Mouse (Mus musculus): Measurements from ENCODE around the gene Ubr2. TPM values are rescaled to one million over a fixed set of nuclear protein-coding genes. Genes with fewer than 3 reads are reported as not detected.

The Ubr2 gene
- polyA plus RNA-seq (2012; fragmentation: generic; extraction: Trizol): 10 to 100 TPM in 1 of 2 experiments, 1 to 10 TPM in 1; 6.3 to 22.3 TPM

DNA sequence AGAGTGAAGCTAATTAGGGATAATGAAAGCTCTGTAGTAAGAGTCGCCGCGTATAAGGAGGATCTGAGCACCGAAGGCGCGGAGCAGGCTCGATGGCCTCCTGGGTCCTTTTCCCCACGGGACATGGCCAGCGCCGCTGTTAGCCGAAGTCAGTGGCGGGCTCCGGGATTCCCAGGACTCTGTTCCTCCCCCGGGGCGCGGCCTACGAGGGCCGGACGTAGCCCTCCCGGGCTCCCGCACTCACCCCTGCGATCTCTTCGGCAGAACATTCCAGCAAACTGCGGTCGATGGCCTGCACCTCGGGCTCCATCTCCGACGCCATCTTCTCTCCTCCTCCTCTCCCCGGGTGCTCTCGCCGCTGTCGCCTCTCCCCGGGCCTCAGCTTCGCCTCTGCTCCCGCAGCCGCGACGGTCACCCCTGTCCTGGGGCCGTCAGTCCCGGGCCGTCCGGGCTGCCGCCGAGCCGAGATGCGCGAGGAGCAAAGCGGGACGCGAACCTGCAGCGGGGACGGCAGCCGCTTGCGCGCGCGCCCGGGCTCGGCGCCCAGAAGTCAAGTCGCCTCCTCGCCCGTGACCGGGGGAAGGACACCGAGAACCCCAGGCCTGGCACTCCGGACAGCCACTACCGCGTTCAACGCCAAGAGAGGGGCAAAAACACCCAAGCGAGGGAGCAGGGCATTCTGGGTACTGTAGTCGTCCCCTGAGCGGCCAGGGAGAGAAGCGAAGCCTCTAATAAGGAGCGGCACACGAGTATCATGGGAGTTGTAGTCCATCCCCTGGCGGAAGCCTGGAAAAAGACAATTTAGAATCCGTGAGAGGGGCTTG lies at the start of gene Ubr2:
Ubr2 (minus strand) TSS at position 659 of the 824 bp plus-strand sequence.

DNA sequence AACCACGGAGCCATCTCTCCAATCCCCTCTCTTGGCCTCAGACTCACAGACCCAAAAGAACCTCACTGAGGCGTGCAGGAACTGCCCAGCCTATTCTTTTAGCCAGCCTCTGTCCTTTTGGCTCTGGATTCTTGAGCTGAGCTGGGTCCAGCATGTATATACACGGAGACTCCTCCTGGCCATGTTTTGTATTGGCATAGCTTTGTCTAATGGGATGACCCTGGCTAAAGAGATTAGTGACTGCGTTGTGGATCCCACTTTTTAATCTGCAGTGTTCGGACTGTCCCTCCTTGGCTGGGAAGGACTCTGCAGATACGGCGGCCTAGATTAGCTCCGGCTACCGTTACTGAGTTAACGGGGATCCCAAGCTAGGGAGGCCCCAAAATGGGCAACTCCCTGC lies 100.2 kb downstream of the Ubr2 start, which contains the start of gene Prph2:
Prph2 (plus strand) TSS at position 274 of the 400 bp plus-strand sequence.

DNA sequence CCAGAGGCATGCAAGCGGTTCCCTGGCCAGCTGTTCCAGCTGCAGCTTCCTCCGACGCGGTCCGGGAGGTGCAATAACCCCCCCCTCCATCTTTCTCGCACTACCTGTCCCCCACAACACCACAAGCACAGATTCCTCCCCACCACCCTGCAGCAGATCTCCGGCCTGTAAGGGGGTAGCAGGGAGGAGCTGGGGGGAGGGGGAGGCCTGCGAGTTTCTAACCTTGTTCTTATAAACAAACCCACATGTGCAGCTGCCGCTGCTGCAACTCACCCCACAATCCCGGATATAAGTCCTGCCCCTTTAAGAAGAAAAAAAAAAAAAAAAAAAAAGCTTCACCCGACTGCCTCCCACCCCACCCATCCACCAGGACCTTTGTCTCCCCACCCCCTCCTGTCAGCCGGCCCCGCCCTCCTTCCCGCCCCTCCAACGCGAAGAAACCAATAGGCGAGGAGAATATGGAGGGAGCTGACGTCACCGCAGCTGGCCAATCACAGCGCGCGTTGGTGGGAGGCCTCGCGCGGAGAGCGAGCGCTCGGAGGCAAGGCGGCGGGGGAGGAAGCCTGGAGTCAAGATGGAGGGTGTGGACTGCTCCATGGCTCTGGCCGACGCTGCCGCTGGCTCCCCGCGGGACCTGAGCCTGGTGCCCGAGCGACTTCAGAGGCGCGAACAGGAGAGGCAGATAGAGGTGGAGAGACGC lies 120.1 kb downstream of the Ubr2 start, which contains the start of gene Tbcc:
Tbcc (plus strand) TSS at position 569 of the 700 bp plus-strand sequence.

Other genes with a start within 250 kb of the Ubr2 start
- under 1 TPM; 0.07 to 0.11 TPM for gene Ptcra, start 246.8 kb downstream of the Ubr2 start, polyA plus RNA-seq (2012; fragmentation: generic; extraction: Trizol)
- gene 2310039H08Rik, start 237.9 kb downstream of the Ubr2 start, polyA plus RNA-seq (2012; fragmentation: generic; extraction: Trizol): 100 to 1,000 TPM; 116 to 123 TPM
- gene Rpl7l1, start 227.9 kb downstream of the Ubr2 start, polyA plus RNA-seq (2012; fragmentation: generic; extraction: Trizol): 10 to 100 TPM; 34.7 to 71.1 TPM
- 1 to 10 TPM in 1 of 2 experiments, under 1 TPM in 1; 0.28 to 7.2 TPM for gene Bicral, start 152.1 kb downstream of the Ubr2 start, polyA plus RNA-seq (2012; fragmentation: generic; extraction: Trizol)
- gene Tbcc, start 119.9 kb downstream of the Ubr2 start, polyA plus RNA-seq (2012; fragmentation: generic; extraction: Trizol): 10 to 100 TPM; 51.3 to 59.2 TPM
- under 1 TPM in 1 of 2 experiments, not detected in 1; 0.02 TPM for gene Prph2, start 100.1 kb downstream of the Ubr2 start, polyA plus RNA-seq (2012; fragmentation: generic; extraction: Trizol)